Mouse (Mus musculus): ENCODE results near the gene Acer1. TPM values are rescaled to one million over a fixed set of nuclear protein-coding genes. Genes with fewer than 3 reads are reported as not detected.

The Acer1 gene
- not detected in 2 replicates for polyA plus RNA-seq (2012; rRNA removed)

GRCm38 (mm10) chr17:56982013-56982412 is at the start of gene Acer1:
TSS of gene Acer1 (minus strand) at chr17:56982126.

GRCm38 (mm10) chr17:57030931-57031660 is 49.2 kb upstream of the Acer1 start, which contains the start of gene Khsrp:
TSS of gene Khsrp (minus strand) at chr17:57031522.

GRCm38 (mm10) chr17:57011236-57012141 is 29.6 kb upstream of the Acer1 start, which contains the start of the genes Gtf2f1 and Gm17949:
TSS of gene Gtf2f1 (minus strand) at chr17:57011288.
TSS of gene Gm17949 (plus strand) at chr17:57011469.

GRCm38 (mm10) chr17:56999968-57000609 is 18.2 kb upstream of the Acer1 start, which contains the start of gene Pspn:
TSS of gene Pspn (minus strand) at chr17:57000018.

GRCm38 (mm10) chr17:56997029-56997667 is 15.2 kb upstream of the Acer1 start, which contains the start of gene Alkbh7:
TSS of gene Alkbh7 (plus strand) at chr17:56997339.

GRCm38 (mm10) chr17:56990115-56990746 is 8.3 kb upstream of the Acer1 start, which contains the start of gene Clpp:
TSS of gene Clpp (plus strand) at chr17:56990305.

GRCm38 (mm10) chr17:56935363-56936131 is 46.4 kb downstream of the Acer1 start, which contains the start of gene Mllt1:
TSS of gene Mllt1 (minus strand) at chr17:56935415.

Other genes starting within 250 kb of the Acer1 start
- gene Nrtn, start 224.6 kb downstream of the Acer1 start, polyA plus RNA-seq (2012; rRNA removed), result 3.6 and 6.1 TPM in 2 replicates
- 150 and 161 TPM in 2 replicates for gene Dus3l, start 217.4 kb downstream of the Acer1 start, polyA plus RNA-seq (2012; rRNA removed)
- 3.2 and 3.4 TPM in 2 replicates for gene Prr22, start 211.9 kb downstream of the Acer1 start, polyA plus RNA-seq (2012; rRNA removed)
- 6.4 and 7.4 TPM in 2 replicates for gene Rfx2, start 151.1 kb downstream of the Acer1 start, polyA plus RNA-seq (2012; rRNA removed)
- gene Acsbg2, start 107.7 kb downstream of the Acer1 start, polyA plus RNA-seq (2012; rRNA removed), result not detected in 2 replicates
- 0.05 and 0.06 TPM in 2 replicates for gene 1700061G19Rik, start 106.6 kb downstream of the Acer1 start, polyA plus RNA-seq (2012; rRNA removed)
- 118 and 125 TPM in 2 replicates for gene Mllt1, start 46.7 kb downstream of the Acer1 start, polyA plus RNA-seq (2012; rRNA removed)
- 157 and 168 TPM in 2 replicates for gene Clpp, start 8.2 kb upstream of the Acer1 start, polyA plus RNA-seq (2012; rRNA removed)
- 28.8 and 30.1 TPM in 2 replicates for gene Alkbh7, start 15.2 kb upstream of the Acer1 start, polyA plus RNA-seq (2012; rRNA removed)
- not detected in 2 replicates for gene Pspn, start 17.9 kb upstream of the Acer1 start, polyA plus RNA-seq (2012; rRNA removed)
- gene Gtf2f1, start 29.2 kb upstream of the Acer1 start, polyA plus RNA-seq (2012; rRNA removed), result 90.2 and 95.7 TPM in 2 replicates
- 0.10 TPM in 1 of 2 replicates, not detected in the other for gene Gm17949, start 29.3 kb upstream of the Acer1 start, polyA plus RNA-seq (2012; rRNA removed)
- 104 and 105 TPM in 2 replicates for gene Khsrp, start 49.4 kb upstream of the Acer1 start, polyA plus RNA-seq (2012; rRNA removed)
- gene Slc25a41, start 59.5 kb upstream of the Acer1 start, polyA plus RNA-seq (2012; rRNA removed), result 0.08 and 0.11 TPM in 2 replicates
- 2.0 and 2.4 TPM in 2 replicates for gene Crb3, start 77.0 kb upstream of the Acer1 start, polyA plus RNA-seq (2012; rRNA removed)
- gene Slc25a23, start 77.7 kb upstream of the Acer1 start, polyA plus RNA-seq (2012; rRNA removed), result 75.6 and 77.7 TPM in 2 replicates
- 5.7 and 5.8 TPM in 2 replicates for gene Dennd1c, start 96.4 kb upstream of the Acer1 start, polyA plus RNA-seq (2012; rRNA removed)
- 179 and 184 TPM in 2 replicates for gene Tubb4a, start 105.7 kb upstream of the Acer1 start, polyA plus RNA-seq (2012; rRNA removed)
- 6.9 and 7.3 TPM in 2 replicates for gene Tnfsf9, start 123.2 kb upstream of the Acer1 start, polyA plus RNA-seq (2012; rRNA removed)
- 0.61 and 0.76 TPM in 2 replicates for gene Cd70, start 167.7 kb upstream of the Acer1 start, polyA plus RNA-seq (2012; rRNA removed)
- gene Tnfsf14, start 212.1 kb upstream of the Acer1 start, polyA plus RNA-seq (2012; rRNA removed), result 0.04 and 0.10 TPM in 2 replicates
- gene C3, start 246.0 kb upstream of the Acer1 start, polyA plus RNA-seq (2012; rRNA removed), result 1.0 and 1.5 TPM in 2 replicates